Mouse (Mus musculus) liver, embryonic 15.5 days (tissue): Measurements from ENCODE around the gene Unc93a2. TPM values are rescaled to one million over a fixed set of nuclear protein-coding genes. Genes with fewer than 3 reads are reported as not detected.
"Not testable (repeated sequence)": the region's sequence is repeated elsewhere in the genome, so short reads cannot be mapped to it uniquely, and the experiment has no call there.

Experiments
- ATAC-seq: fragments of 200-750 bp; cut with Nextera tagmentation; 2 replicates; pipeline ENCODE4 v1.8.0; 2017; ENCODE audit warnings: moderate number of reproducible peaks, mild to moderate bottlenecking, moderate library complexity; ENCODE audit not compliant: insufficient read depth
- H3K27ac ChIP-seq: fragments of 300-500 bp; sonication (generic); replicated peaks from 2 replicates; pipeline ENCODE4 v1.5.1; 2015; ENCODE audit warnings: mild to moderate bottlenecking, inconsistent platforms
- H3K27me3 ChIP-seq: fragments of 300-500 bp; sonication (generic); 2 replicates; pipeline ENCODE4 v1.6.1; 2015; ENCODE audit warnings: mild to moderate bottlenecking, inconsistent platforms
- H3K36me3 ChIP-seq: fragments of 300-500 bp; sonication (generic); replicated peaks from 2 replicates; pipeline ENCODE4 v1.6.1; 2015; ENCODE audit warnings: moderate library complexity, mild to moderate bottlenecking, inconsistent platforms
- H3K4me1 ChIP-seq: fragments of 300-500 bp; sonication (generic); replicated peaks from 2 replicates; pipeline ENCODE4 v1.6.1; 2015; ENCODE audit warnings: inconsistent platforms
- H3K4me2 ChIP-seq: fragments of 300-500 bp; sonication (generic); 2 replicates; pipeline ENCODE4 v1.6.1; 2015; ENCODE audit warnings: moderate library complexity, mild to moderate bottlenecking, inconsistent platforms
- H3K4me3 ChIP-seq: fragments of 300-500 bp; sonication (generic); replicated peaks from 2 replicates; pipeline ENCODE4 v1.5.1; 2015; ENCODE audit warnings: mild to moderate bottlenecking, inconsistent platforms
- H3K9ac ChIP-seq: fragments of 300-500 bp; sonication (generic); 2 replicates; pipeline ENCODE4 v1.6.1; 2015; ENCODE audit warnings: moderate library complexity, mild to moderate bottlenecking, inconsistent platforms
- H3K9me3 ChIP-seq: fragments of 300-500 bp; sonication (generic); replicated peaks from 2 replicates; pipeline ENCODE4 v1.6.1; 2016; ENCODE audit warnings: inconsistent platforms
- WGBS: fragments of 180-500 bp; shearing (Covaris S2); methylation state at CpG from one replicate; pipeline ENCODE4 v1.1.7; 2015; ENCODE audit warnings: mixed read lengths; ENCODE audit not compliant: insufficient replicate concordance; 5-methylcytosine and 5-hydroxymethylcytosine counted together
- polyA plus RNA-seq: library from polyadenylated mRNA; unstranded; fragments of >200 nt; fragmentation: Nextera tagmentation; extraction: Ambion mirVana; gene quantifications from 2 replicates; pipeline ENCODE4 v1.2.1, GENCODE M21; 2015

Gene Unc93a2
- polyA plus RNA-seq, 1 experiment from 2014 or later = 0.53 TPM

DNA sequence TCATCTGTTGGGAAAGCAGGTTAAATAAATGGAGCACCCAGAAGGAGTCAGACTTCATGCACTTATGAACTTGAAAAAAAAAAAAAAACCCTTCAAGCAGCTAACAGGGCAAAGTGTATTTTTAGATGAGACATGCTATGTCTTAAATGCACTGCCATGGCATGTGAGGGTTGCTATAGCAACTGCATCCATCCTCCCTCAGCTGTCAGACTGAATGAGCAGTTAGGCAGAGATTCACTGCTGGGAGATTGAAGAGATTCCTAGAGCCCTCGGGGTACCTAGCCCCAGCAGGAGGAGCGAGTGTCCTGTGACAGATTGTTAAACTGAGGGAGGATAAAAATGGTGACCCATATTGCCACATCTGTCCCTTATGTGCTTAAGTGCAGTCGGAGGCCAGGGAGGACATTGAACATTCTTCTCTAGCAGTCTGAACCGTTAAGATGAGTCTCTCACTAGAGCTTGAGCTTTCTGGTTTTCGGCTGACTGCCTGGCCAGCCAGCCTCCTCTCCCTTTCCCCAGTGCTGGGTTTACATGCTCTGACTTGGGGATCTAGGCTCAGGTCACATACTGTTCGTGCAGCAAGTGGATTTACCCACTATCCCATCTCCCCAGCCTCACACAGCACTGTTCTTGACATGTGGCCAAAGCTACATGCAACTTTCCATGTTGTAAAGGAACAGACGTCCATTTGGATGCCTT lies 18.4 kb downstream of the Unc93a2 start:
- H3K4me3 ChIP-seq, H3K9me3 ChIP-seq, H3K9ac ChIP-seq, ATAC-seq, H3K27me3 ChIP-seq, H3K4me1 ChIP-seq, H3K27ac ChIP-seq, H3K4me2 ChIP-seq, H3K36me3 ChIP-seq: not testable (repeated sequence)
- 52% methylated on average over 5 of the region's 7 CpGs for WGBS

DNA sequence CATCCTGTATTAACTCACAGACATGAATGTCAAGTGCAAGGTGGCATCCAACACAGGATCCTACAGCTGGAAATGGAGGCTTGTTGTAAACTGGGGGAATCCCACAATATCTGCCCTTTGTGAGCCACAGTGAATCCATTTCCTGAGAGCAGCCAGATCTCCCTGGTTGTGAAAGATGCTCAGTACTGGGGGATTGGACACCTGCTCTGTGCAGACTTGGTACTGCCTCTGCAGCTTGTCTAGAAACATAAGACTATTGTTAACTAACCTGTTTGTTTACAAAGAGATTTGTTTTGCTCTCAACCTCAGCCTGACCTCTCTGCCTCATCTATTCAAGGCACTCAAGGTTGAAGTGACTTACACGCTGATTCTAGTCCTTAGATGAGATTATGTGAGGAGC lies 19.0 kb downstream of the Unc93a2 start:
- not testable (repeated sequence) for H3K36me3 ChIP-seq, H3K9me3 ChIP-seq, H3K4me1 ChIP-seq, H3K27ac ChIP-seq, H3K4me2 ChIP-seq, ATAC-seq, H3K9ac ChIP-seq, H3K4me3 ChIP-seq, H3K27me3 ChIP-seq
- 50% methylated on average over 1 of the region's 1 CpGs for WGBS

DNA sequence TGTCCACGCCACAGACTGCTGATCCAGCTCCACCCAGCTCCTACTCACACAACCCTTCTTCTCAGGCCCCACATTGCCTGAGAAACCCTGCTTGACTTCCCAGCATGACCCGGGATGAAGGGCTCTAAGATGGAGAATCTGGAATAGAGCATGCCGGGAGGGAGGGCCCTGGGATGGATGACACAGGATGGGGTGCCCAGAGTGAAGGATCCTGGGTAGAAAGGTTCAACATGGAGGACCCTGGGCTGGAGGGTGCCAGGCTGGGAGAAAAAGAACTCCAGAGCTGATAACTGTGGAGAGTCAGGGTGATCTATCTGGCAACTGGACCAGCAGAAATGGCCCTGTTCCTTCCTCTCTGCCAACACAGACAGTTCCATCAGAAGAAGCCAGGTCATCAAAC lies 19.6 kb downstream of the Unc93a2 start:
- not testable (repeated sequence) for H3K27me3 ChIP-seq, H3K36me3 ChIP-seq, H3K9me3 ChIP-seq, H3K27ac ChIP-seq, H3K4me1 ChIP-seq, ATAC-seq, H3K9ac ChIP-seq, H3K4me3 ChIP-seq, H3K4me2 ChIP-seq
- 29% methylated on average over 1 of the region's 3 CpGs for WGBS

DNA sequence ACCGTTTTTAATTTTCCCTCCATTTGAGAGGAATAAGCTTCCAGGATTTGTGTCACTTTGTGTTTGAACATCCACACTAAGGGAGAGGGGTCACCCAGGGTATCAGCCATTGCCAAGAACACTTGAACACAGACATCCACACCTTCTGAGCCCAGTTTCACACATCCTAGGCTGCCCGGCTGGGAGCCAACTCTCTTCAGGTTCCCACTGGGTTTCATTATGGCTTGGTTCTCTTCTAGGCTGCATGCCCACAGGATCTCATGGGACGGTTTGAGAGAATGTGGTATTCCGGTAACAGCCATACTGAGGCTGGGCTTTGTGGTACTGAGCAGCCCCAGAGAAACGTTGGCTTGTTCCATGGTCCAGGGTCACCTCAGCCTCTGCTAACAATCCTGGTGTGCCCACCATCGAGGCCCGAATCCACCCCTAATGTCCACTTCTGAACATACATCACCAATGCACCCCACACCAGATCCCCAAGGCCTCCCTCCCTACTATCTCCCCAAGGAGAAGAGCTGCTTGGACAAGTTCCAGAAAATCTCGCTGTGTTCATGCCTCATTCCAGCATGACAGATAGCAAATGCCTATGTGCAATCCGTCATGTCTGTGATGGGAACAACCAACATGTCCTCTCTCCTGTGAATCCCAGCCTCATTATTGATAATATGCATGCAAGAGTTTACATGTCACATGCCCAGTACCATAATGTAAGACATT lies 24.4 kb downstream of the Unc93a2 start:
- not testable (repeated sequence) for H3K27me3 ChIP-seq, H3K4me1 ChIP-seq, H3K9ac ChIP-seq, H3K27ac ChIP-seq, ATAC-seq, H3K4me2 ChIP-seq, H3K36me3 ChIP-seq, H3K4me3 ChIP-seq, H3K9me3 ChIP-seq
- WGBS = 54% methylated on average over 9 of the region's 9 CpGs

DNA sequence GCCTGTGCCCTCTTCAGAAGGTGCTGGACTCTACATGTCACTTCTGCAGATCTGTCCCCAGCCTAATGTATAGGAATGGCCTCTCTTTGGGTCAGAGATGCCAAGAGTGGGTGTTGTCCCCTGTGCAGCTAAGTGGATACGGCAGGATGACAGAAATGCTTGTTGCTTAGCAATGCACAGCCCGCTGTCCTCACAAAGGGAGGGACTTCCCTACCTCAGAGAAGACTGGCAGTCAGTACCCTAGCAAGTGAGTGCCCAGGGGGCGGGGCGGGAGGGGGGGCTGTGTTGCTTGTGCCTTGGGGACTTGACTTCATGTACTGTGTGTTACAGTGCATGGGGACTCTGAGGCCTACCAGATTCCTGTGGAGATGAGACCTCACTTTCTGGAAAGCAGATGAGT lies 25.5 kb downstream of the Unc93a2 start:
- not testable (repeated sequence) for H3K27ac ChIP-seq, H3K36me3 ChIP-seq, H3K9ac ChIP-seq, H3K9me3 ChIP-seq, H3K4me1 ChIP-seq, H3K27me3 ChIP-seq, ATAC-seq, H3K4me3 ChIP-seq, H3K4me2 ChIP-seq
- 68% methylated on average over 4 of the region's 4 CpGs for WGBS

DNA sequence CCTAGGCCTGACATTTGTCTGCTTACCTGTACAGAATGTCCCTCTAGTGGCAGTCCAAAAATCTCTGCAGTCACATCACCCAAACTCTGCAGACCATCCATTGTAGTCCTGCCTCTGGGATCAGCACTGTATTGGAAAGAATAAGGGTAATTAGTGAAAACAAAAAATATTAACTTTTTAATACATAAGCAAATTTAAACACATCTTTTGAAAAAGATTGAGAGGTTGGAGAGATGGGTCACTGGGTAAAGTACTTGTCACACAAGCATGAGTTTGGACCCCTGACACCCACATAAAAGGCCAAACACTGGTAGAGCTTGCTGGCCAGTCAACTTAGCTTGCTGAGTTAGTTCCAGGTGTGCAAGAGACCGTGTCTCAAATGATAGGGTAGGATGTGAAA lies 32.7 kb downstream of the Unc93a2 start, which contains the start of gene Ttll2:
TSS of gene Ttll2 (minus strand) at position 101 of the 400 bp plus-strand sequence.
- not testable (repeated sequence) for ATAC-seq, H3K27me3 ChIP-seq, H3K4me2 ChIP-seq, H3K36me3 ChIP-seq, H3K9ac ChIP-seq, H3K27ac ChIP-seq, H3K4me1 ChIP-seq, H3K9me3 ChIP-seq, H3K4me3 ChIP-seq
- 53% methylated on average over 1 of the region's 1 CpGs for WGBS

DNA sequence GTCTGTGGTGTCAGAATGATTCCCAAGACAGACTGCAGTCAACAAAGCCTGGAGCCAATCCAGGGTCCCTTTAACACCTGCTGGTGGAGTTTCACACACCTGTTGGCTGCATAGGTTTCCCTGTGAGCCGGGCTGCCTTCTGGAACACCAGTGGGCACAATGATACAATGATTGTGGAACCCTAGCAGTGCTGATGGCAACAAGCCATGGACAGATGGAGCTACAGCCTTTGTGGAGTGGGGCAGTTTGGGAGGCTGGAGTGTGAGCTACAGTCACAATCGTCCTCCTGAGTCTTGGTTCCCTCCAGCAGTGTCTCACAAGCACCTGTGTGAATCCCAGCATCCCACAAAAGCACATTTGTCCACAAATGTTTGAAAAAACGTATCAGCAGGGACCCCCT lies 36.5 kb downstream of the Unc93a2 start:
- not testable (repeated sequence) for H3K36me3 ChIP-seq, H3K9ac ChIP-seq, H3K9me3 ChIP-seq, H3K27me3 ChIP-seq, H3K4me2 ChIP-seq, H3K4me1 ChIP-seq, ATAC-seq, H3K4me3 ChIP-seq, H3K27ac ChIP-seq
- 30% methylated on average over 2 of the region's 3 CpGs for WGBS

DNA sequence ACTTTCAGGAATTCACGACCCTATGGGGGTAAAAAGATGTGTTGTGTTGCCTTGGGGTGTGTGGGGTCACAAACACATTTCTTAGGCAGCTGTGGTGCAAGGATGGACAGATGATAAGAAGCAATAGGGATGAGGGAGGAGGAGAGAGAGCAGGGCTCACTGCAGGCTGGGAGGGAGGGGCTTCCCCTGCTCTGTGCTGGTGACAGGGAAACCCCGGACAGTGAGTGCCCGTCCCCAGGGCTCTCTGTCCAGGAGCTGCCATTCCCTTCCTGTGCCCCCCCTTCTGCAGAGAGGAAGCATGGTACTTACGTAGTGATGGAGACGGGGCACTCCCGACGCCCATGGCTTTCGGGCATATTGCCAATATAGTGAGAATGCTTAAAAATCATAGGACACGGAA lies 47.9 kb downstream of the Unc93a2 start:
- not testable (repeated sequence) for H3K4me3 ChIP-seq, H3K9ac ChIP-seq, H3K27me3 ChIP-seq, H3K4me1 ChIP-seq, H3K36me3 ChIP-seq, H3K4me2 ChIP-seq, H3K27ac ChIP-seq, H3K9me3 ChIP-seq, ATAC-seq
- WGBS = 60% methylated on average over 9 of the region's 9 CpGs

DNA sequence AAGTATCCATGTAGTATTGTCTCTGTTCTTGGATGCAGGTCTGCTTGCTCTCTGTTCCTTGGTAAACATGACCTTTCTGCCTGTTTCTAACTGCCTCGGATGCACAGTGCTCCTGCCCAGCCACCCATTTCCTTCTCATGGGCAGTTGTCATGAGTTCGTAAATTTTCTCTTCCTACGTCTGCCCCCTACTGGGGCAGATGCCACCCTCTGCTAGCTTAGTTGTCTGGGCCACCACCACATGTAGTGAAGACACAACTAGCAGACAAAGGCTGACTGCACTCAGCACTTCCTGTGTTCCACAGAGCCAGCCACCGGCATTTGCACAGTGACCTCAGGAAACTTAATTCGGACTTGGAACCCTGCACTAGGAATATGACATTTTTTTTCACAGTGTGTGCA lies 52.5 kb downstream of the Unc93a2 start:
- not testable (repeated sequence) for H3K4me2 ChIP-seq, ATAC-seq, H3K4me3 ChIP-seq, H3K36me3 ChIP-seq, H3K4me1 ChIP-seq, H3K9me3 ChIP-seq, H3K27me3 ChIP-seq, H3K27ac ChIP-seq, H3K9ac ChIP-seq
- WGBS = 45% methylated on average over 3 of the region's 5 CpGs

DNA sequence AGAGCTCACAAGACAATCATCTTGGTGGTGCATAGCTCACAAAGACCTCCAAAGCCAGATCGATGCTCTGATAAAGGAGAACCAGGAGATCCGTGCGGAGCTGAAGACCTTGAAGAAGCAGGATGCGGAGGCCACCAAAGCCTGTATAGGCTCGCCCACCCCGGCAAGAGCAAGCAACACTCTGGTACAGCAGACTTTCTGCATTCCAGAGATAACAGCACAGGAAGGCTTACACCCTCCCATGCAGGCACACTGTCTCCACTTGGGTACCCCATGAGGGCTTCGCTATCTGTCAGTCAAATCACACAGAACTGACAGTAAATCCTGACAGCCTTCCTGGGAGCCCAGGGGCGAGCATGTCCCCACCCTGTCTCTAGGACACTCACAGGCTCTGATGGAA lies 58.8 kb downstream of the Unc93a2 start:
- ATAC-seq, H3K27me3 ChIP-seq, H3K36me3 ChIP-seq, H3K4me2 ChIP-seq, H3K4me3 ChIP-seq, H3K4me1 ChIP-seq, H3K27ac ChIP-seq, H3K9ac ChIP-seq, H3K9me3 ChIP-seq: not testable (repeated sequence)
- WGBS = 8% methylated on average over 6 of the region's 8 CpGs

DNA sequence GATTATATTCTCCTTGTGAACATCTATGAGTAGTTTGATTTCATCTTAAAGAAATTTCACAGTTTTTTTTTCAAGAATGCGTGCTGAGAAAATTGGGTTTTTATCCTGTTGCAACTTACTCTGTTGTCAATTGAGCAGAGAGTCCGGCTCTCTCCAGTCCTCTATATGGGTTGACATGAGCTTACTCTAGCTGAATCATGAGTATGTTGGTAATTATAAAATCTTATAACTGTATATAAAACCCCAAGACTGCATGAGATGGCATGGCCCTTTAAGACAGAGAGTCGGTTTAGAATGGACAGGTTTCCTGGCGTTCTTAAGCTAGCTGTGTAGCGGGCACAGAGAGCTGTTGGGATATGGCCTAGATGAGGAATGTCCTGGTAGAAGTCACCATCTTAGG lies 60.9 kb downstream of the Unc93a2 start, which contains the start of gene Tcp10a:
TSS of gene Tcp10a (plus strand) at position 301 of the 400 bp plus-strand sequence.
- H3K4me3 ChIP-seq, H3K27me3 ChIP-seq, H3K9me3 ChIP-seq, ATAC-seq, H3K36me3 ChIP-seq, H3K4me2 ChIP-seq, H3K9ac ChIP-seq, H3K4me1 ChIP-seq, H3K27ac ChIP-seq: not testable (repeated sequence)
- WGBS = 69% methylated on average over 4 of the region's 5 CpGs

DNA sequence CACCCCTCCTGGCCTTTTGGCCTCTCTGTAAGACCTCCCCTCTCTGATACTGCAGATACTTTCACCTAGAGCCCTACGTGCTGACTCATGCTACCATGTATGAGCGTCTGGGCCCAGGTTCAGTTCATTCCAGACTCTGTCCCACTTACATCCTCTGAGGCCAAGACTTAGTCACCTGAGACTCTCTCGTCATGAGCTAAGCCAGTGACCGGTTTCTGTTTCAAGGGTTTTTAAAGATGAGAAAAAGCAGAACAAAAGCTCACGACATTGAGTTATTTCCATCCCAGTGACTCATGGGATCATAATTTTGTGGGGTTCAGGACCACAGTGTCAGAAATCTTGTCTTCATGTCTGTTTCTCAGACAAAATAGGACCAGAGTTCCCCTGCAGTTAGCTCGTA lies 65.5 kb downstream of the Unc93a2 start:
- H3K9ac ChIP-seq, H3K4me1 ChIP-seq, H3K4me3 ChIP-seq, H3K4me2 ChIP-seq, H3K27ac ChIP-seq, H3K27me3 ChIP-seq, H3K9me3 ChIP-seq, ATAC-seq, H3K36me3 ChIP-seq: not testable (repeated sequence)
- 50% methylated on average over 6 of the region's 6 CpGs for WGBS
